In genomic region chr9:71017396-71018179, GRCm38 (mm10) we compare ENCODE assay signal across 27 mouse cellular contexts.
DNase-seq lines count a peak whose midpoint lies in the region; ATAC-seq and TF ChIP-seq lines count a peak whose summit lies in the region.
"Had no signal": no experiment of that assay in that cellular context is flagged by ENCODE, and none has a peak within 500 bp of the region (broad histone marks: within the 10 kb centered on the region; RNA-seq: fewer than 3 reads in every experiment).

No protein-coding gene starts in this region.

- H3K27me3 ChIP-seq in heart, adult 2 months (ENCODE audit: control insufficient read depth, insufficient read depth, low read length): no peaks in the 10 kb centered on the region
- H3K27me3 ChIP-seq: embryonic facial prominence, embryonic 13.5 days; forebrain, embryonic 15.5 days; hindbrain, embryonic 12.5 days; limb, embryonic 12.5 days; midbrain, embryonic 13.5 days; neural tube, embryonic 15.5 days; stomach, embryonic 15.5 days had no signal

- no peaks in the 10 kb centered on the region for H3K36me3 ChIP-seq in heart, adult 2 months (ENCODE audit: control insufficient read depth, insufficient read depth, low read length)
- H3K36me3 ChIP-seq: embryonic facial prominence, embryonic 13.5 days; forebrain, embryonic 10.5 days; forebrain, embryonic 15.5 days; hindbrain, embryonic 12.5 days; limb, embryonic 12.5 days; midbrain, embryonic 13.5 days; neural tube, embryonic 15.5 days; stomach, embryonic 15.5 days had no signal

- no peak for TF ChIP-seq CTCF in heart, adult 2 months (IDR thresholded peaks at IDR 0.05)

- peak; percentile 79 for ATAC-seq in megakaryocyte, adult 5-6 weeks (ENCODE audit: poor library complexity, severe bottlenecking)
- ATAC-seq: CD4-positive, CD25-positive, alpha-beta regulatory T cell, adult 4 months; forebrain, embryonic 15.5 days; hindbrain, postnatal 0 days; intestine, embryonic 16.5 days; midbrain, embryonic 13.5 days had no signal

- peak; percentile 60 for DNase-seq in heart, adult 11 months
- no peak for DNase-seq in heart, adult 2 months
- peak; percentile 22 to 45 for DNase-seq in spleen, postnatal 36 days (ENCODE audit: low spot score in 2 of 2)
- no peak for DNase-seq in spleen, postnatal 14 days (ENCODE audit: low spot score in 2 of 2)
- no peak for DNase-seq in urinary bladder, adult 2 months (ENCODE audit: low spot score)
- DNase-seq in thymus, postnatal 0 days (ENCODE audit: low spot score): no peak
- DNase-seq: cerebellum, adult 11-12 months; cerebellum, adult 9-11 months; heart, postnatal 36 days; kidney, adult 9 months; kidney, postnatal 14 days; layer of hippocampus, adult 9-11 months; lung, postnatal 4 days; right cerebral cortex, postnatal 25 days; thymus, postnatal 14 days had no signal

- H3K27ac ChIP-seq in heart, adult 2 months: no peak overlapping the region
- H3K27ac ChIP-seq: embryonic facial prominence, embryonic 13.5 days; forebrain, embryonic 10.5 days; forebrain, embryonic 15.5 days; hindbrain, embryonic 12.5 days; hindbrain, postnatal 0 days; limb, embryonic 12.5 days; midbrain, embryonic 13.5 days; neural tube, embryonic 15.5 days; stomach, embryonic 15.5 days had no signal

- TF ChIP-seq POLR2A in heart, adult 2 months (IDR thresholded peaks at IDR 0.05; ENCODE audit: insufficient read depth, low read depth, low read length): no peak

- H3K79me2 ChIP-seq in heart, adult 2 months (replicated peaks; ENCODE audit: control insufficient read depth, insufficient read depth, low read length): no peaks in the 10 kb centered on the region

- H3K4me3 ChIP-seq in heart, adult 2 months: no peak overlapping the region
- H3K4me3 ChIP-seq: embryonic facial prominence, embryonic 13.5 days; forebrain, embryonic 10.5 days; forebrain, embryonic 15.5 days; hindbrain, embryonic 12.5 days; limb, embryonic 12.5 days; midbrain, embryonic 13.5 days; neural tube, embryonic 15.5 days; stomach, embryonic 15.5 days had no signal

- WGBS in heart, adult 2 months: 89% methylated on average over 10 of the region's 10 CpGs

- intact Hi-C loops in heart, adult 2 months (cut with DNase I): no loop called here

- H3K9ac ChIP-seq in heart, adult 2 months (ENCODE audit: low read depth, low read length): no peak overlapping the region
- H3K9ac ChIP-seq: embryonic facial prominence, embryonic 13.5 days; forebrain, embryonic 15.5 days; hindbrain, embryonic 12.5 days; limb, embryonic 12.5 days; midbrain, embryonic 13.5 days; neural tube, embryonic 15.5 days; stomach, embryonic 15.5 days had no signal

- no peak for TF ChIP-seq EP300 in heart, adult 2 months (IDR thresholded peaks at IDR 0.05; ENCODE audit: insufficient read depth, low read depth, low read length)

- H3K4me1 ChIP-seq in heart, adult 2 months (ENCODE audit: control insufficient read depth, insufficient read depth, low read length): peaks cover 3% of the 10 kb centered on the region; the same call in 1 of the 2 replicates
- H3K4me1 ChIP-seq: embryonic facial prominence, embryonic 13.5 days; hindbrain, embryonic 12.5 days; limb, embryonic 12.5 days; midbrain, embryonic 13.5 days; stomach, embryonic 15.5 days had no signal

Comparison
In these comparisons a context has a peak if more than half of its experiments do, and no peak if none do; other contexts are left out.
1. DNase-seq: peak in heart, adult 11 months (single experiment) and spleen, postnatal 36 days (2 of 2); none in heart, adult 2 months (0 of 2), spleen, postnatal 14 days (0 of 2), urinary bladder, adult 2 months (single experiment) and thymus, postnatal 0 days (single experiment).